Mouse (Mus musculus) neural tube, embryonic 14.5 days (tissue): Measurements from ENCODE around the gene Maml1. TPM values are rescaled to one million over a fixed set of nuclear protein-coding genes. Genes with fewer than 3 reads are reported as not detected.
A peak's percentile ranks its signal among the peaks of the same experiment; 100 is the strongest.
"Not testable (repeated sequence)": the region's sequence is repeated elsewhere in the genome, so short reads cannot be mapped to it uniquely, and the experiment has no call there.

Source experiments
- ATAC-seq: fragments of 200-750 bp; cut with Nextera tagmentation; 2 replicates; pipeline ENCODE4 v1.8.0; 2017; ENCODE audit warnings: low read depth, mild to moderate bottlenecking, moderate TSS enrichment, moderate library complexity
- H3K27ac ChIP-seq: fragments of 300-500 bp; sonication (generic); 2 replicates; pipeline ENCODE4 v1.5.1; 2014; ENCODE audit warnings: low read depth, mild to moderate bottlenecking, control low read depth, low read length, moderate library complexity, mixed read lengths
- H3K27me3 ChIP-seq: fragments of 300-500 bp; sonication (generic); 2 replicates; pipeline ENCODE4 v1.6.1; 2014; ENCODE audit warnings: low read length; ENCODE audit not compliant: control insufficient read depth, insufficient read depth
- H3K36me3 ChIP-seq: fragments of 300-500 bp; sonication (generic); 2 replicates; pipeline ENCODE4 v1.6.1; 2014; ENCODE audit warnings: low read length, mixed read lengths; ENCODE audit not compliant: control insufficient read depth, insufficient read depth
- H3K4me1 ChIP-seq: fragments of 300-500 bp; sonication (generic); 2 replicates; pipeline ENCODE4 v1.6.1; 2014; ENCODE audit warnings: low read length; ENCODE audit not compliant: control insufficient read depth, insufficient read depth
- H3K4me2 ChIP-seq: fragments of 300-500 bp; sonication (generic); 2 replicates; pipeline ENCODE4 v1.6.1; 2014; ENCODE audit warnings: mild to moderate bottlenecking, low read depth, low read length, control low read depth
- H3K4me3 ChIP-seq: fragments of 300-500 bp; sonication (generic); 2 replicates; pipeline ENCODE4 v1.5.1; 2014; ENCODE audit warnings: low read depth, low read length, control low read depth, mixed read lengths
- H3K9ac ChIP-seq: fragments of 300-500 bp; sonication (generic); replicated peaks from 2 replicates; pipeline ENCODE4 v1.6.1; 2014; ENCODE audit warnings: low read depth, mild to moderate bottlenecking, control low read depth, low read length, mixed read lengths
- H3K9me3 ChIP-seq: fragments of 300-500 bp; sonication (generic); 2 replicates; pipeline ENCODE4 v1.6.1; 2016; ENCODE audit warnings: low read length; ENCODE audit not compliant: control insufficient read depth
- WGBS: fragments of 180-500 bp; shearing (Covaris S2); extraction: QIAGEN DNeasy Blood & Tissue Kit; methylation state at CpG from one replicate; pipeline ENCODE4 v1.1.7; 2014; 5-methylcytosine and 5-hydroxymethylcytosine counted together
- polyA plus RNA-seq: library from polyadenylated mRNA; unstranded; fragments of >200 nt; fragmentation: Nextera tagmentation; extraction: Ambion mirVana; gene quantifications from 2 replicates; pipeline ENCODE4 v1.2.1, GENCODE M21; 2014

Maml1 gene
- polyA plus RNA-seq, 1 experiment from 2014 or later = 3.5 TPM

- Histone ChIP-seq H3K9ac (peak overlapping the region; percentile 94), H3K4me1 (peaks cover 34% of the 10 kb centered on the region), H3K27me3 (no peaks in the 10 kb centered on the region), H3K4me2 (peak overlapping the region; percentile 92), H3K36me3 (no peaks in the 10 kb centered on the region), H3K27ac (peak overlapping the region; percentile 91), H3K9me3 (no peaks in the 10 kb centered on the region), H3K4me3 (peak overlapping the region; percentile 94)
- WGBS = 3% methylated on average over 28 of the region's 34 CpGs
- ATAC-seq = no peak; the same call in 1 of the 2 replicates
Measured at GRCm38 (mm10) chr11:50324751-50325471, 32.8 kb upstream of the Maml1 start.

- peak overlapping the region; percentile 92 for H3K4me2 ChIP-seq
- WGBS = 33% methylated on average over 1 of the region's 1 CpGs
- peak overlapping the region; percentile 94 for H3K4me3 ChIP-seq
- no peaks in the 10 kb centered on the region for H3K9me3 ChIP-seq
- no peak for ATAC-seq
- H3K27ac ChIP-seq = no peak overlapping the region
- peaks cover 34% of the 10 kb centered on the region for H3K4me1 ChIP-seq
- no peaks in the 10 kb centered on the region for H3K27me3 ChIP-seq
- H3K36me3 ChIP-seq = no peaks in the 10 kb centered on the region
- 0 out of 2 replicates have a peak overlapping the region, but pooled peaks have one; percentile 16 for H3K9ac ChIP-seq
Measured at GRCm38 (mm10) chr11:50323843-50324242, 31.7 kb upstream of the Maml1 start.

- no peaks in the 10 kb centered on the region for H3K36me3 ChIP-seq
- H3K4me3 ChIP-seq = no peak overlapping the region
- no peak for ATAC-seq
- no peak overlapping the region for H3K27ac ChIP-seq
- peaks cover 34% of the 10 kb centered on the region for H3K4me1 ChIP-seq
- no peak overlapping the region for H3K4me2 ChIP-seq
- H3K9me3 ChIP-seq = no peaks in the 10 kb centered on the region
- no peaks in the 10 kb centered on the region for H3K27me3 ChIP-seq
- no peak overlapping the region for H3K9ac ChIP-seq
Measured at GRCm38 (mm10) chr11:50322345-50322744, 30.2 kb upstream of the Maml1 start.

- Histone ChIP-seq H3K9ac (no peak overlapping the region), H3K27ac (no peak overlapping the region), H3K4me2 (no peak overlapping the region), H3K36me3 (no peaks in the 10 kb centered on the region), H3K27me3 (no peaks in the 10 kb centered on the region), H3K9me3 (no peaks in the 10 kb centered on the region), H3K4me3 (no peak overlapping the region), H3K4me1 (peaks cover 26% of the 10 kb centered on the region)
- 94% methylated on average over 6 of the region's 6 CpGs for WGBS
- ATAC-seq = no peak
Measured at GRCm38 (mm10) chr11:50321239-50321638, 29.1 kb upstream of the Maml1 start.

- WGBS = 91% methylated on average over 4 of the region's 4 CpGs
- H3K4me1 ChIP-seq = peaks cover 21% of the 10 kb centered on the region
- H3K9ac ChIP-seq, H3K4me2 ChIP-seq, H3K9me3 ChIP-seq, H3K27me3 ChIP-seq, ATAC-seq, H3K36me3 ChIP-seq, H3K27ac ChIP-seq, H3K4me3 ChIP-seq: not testable (repeated sequence)
Measured at GRCm38 (mm10) chr11:50319343-50319742, 27.2 kb upstream of the Maml1 start.

GRCm38 (mm10) chr11:50312803-50313202 is 20.7 kb upstream of the Maml1 start:
- H3K4me3 ChIP-seq = no peak overlapping the region
- no peak for ATAC-seq
- 90% methylated on average over 2 of the region's 2 CpGs for WGBS

GRCm38 (mm10) chr11:50303406-50303805 is 11.3 kb upstream of the Maml1 start:
- no peak overlapping the region for H3K9ac ChIP-seq
- no peak overlapping the region for H3K27ac ChIP-seq
- H3K4me3 ChIP-seq = no peak overlapping the region
- WGBS = 94% methylated on average over 2 of the region's 2 CpGs
- no peak for ATAC-seq
- no peaks in the 10 kb centered on the region for H3K9me3 ChIP-seq
- H3K27me3 ChIP-seq = no peaks in the 10 kb centered on the region
- H3K4me2 ChIP-seq = no peak overlapping the region
- H3K4me1 ChIP-seq = no peaks in the 10 kb centered on the region
- H3K36me3 ChIP-seq = peaks cover 70% of the 10 kb centered on the region

More at GRCm38 (mm10) chr11:50312803-50313202, 20.7 kb upstream of the Maml1 start:
- no peaks in the 10 kb centered on the region for H3K27me3 ChIP-seq
- H3K27ac ChIP-seq = no peak overlapping the region
- no peaks in the 10 kb centered on the region for H3K9me3 ChIP-seq
- H3K4me1 ChIP-seq = no peaks in the 10 kb centered on the region
- no peak overlapping the region for H3K4me2 ChIP-seq
- peaks cover 20% of the 10 kb centered on the region for H3K36me3 ChIP-seq
- H3K9ac ChIP-seq = no peak overlapping the region

- no peaks in the 10 kb centered on the region for H3K9me3 ChIP-seq
- under 1% methylated on average over 85 of the region's 85 CpGs for WGBS
- H3K4me2 ChIP-seq = peak overlapping the region; percentile 63
- H3K27ac ChIP-seq = peak overlapping the region; percentile 98
- ATAC-seq = peak; percentile 80
- H3K9ac ChIP-seq = peak overlapping the region; percentile 98
- peak overlapping the region; percentile 97 for H3K4me3 ChIP-seq
- peaks cover 21% of the 10 kb centered on the region for H3K4me1 ChIP-seq
- peaks cover 20% of the 10 kb centered on the region for H3K36me3 ChIP-seq
- 0 out of 2 replicates have a peak, but pooled peaks cover 2% of the 10 kb centered on the region for H3K27me3 ChIP-seq
Measured at GRCm38 (mm10) chr11:50291321-50292165, 568 bp downstream of the Maml1 start.
